In genomic region chr16:95196622-95197021, GRCm38 (mm10) we compare ENCODE assay signal across 9 mouse cellular contexts.
DNase-seq lines count a peak whose midpoint lies in the region; ATAC-seq and TF ChIP-seq lines count a peak whose summit lies in the region.
"Had no signal": no experiment of that assay in that cellular context is flagged by ENCODE, and none has a peak within 500 bp of the region (broad histone marks: within the 10 kb centered on the region; RNA-seq: fewer than 3 reads in every experiment).

No protein-coding gene starts in this region.

- TF ChIP-seq POLR2A in testis, adult 2 months (IDR thresholded peaks at IDR 0.05; ENCODE audit: control insufficient read depth, low read depth, low read length) = no peak

- no peak overlapping the region for H3K4me2 ChIP-seq in forebrain, embryonic 14.5 days (ENCODE audit: low read length)
- H3K4me2 ChIP-seq in forebrain, embryonic 16.5 days (ENCODE audit: low read length) = no peak overlapping the region
- H3K4me2 ChIP-seq: lung, embryonic 15.5 days had no signal

- ATAC-seq in forebrain, embryonic 14.5 days = no peak
- no peak for ATAC-seq in forebrain, embryonic 16.5 days
- peak; percentile 50 for ATAC-seq in activated CD4-positive, CD25-positive, alpha-beta regulatory T cell, adult 4 months

- no peak overlapping the region for H3K27ac ChIP-seq in forebrain, embryonic 14.5 days (ENCODE audit: low read depth, low read length)
- no peak overlapping the region for H3K27ac ChIP-seq in forebrain, embryonic 16.5 days (ENCODE audit: low read length)
- H3K27ac ChIP-seq in testis, adult 2 months (ENCODE audit: control insufficient read depth, insufficient read depth, low read depth, low read length) = no peak overlapping the region
- H3K27ac ChIP-seq: lung, embryonic 15.5 days had no signal

- TF ChIP-seq CTCF in testis, adult 2 months (IDR thresholded peaks at IDR 0.05; ENCODE audit: control insufficient read depth, insufficient read depth, insufficient replicate concordance, low read depth, low read length) = peak; percentile 71; the same call in 1 of the 2 replicates

- H3K9me3 ChIP-seq in forebrain, embryonic 14.5 days (replicated peaks; ENCODE audit: control insufficient read depth, low read length) = no peaks in the 10 kb centered on the region
- H3K9me3 ChIP-seq in forebrain, embryonic 16.5 days (ENCODE audit: control insufficient read depth, low read length) = no peaks in the 10 kb centered on the region
- H3K9me3 ChIP-seq: lung, embryonic 15.5 days had no signal

- peak; percentile 71 for DNase-seq in forebrain, embryonic 14.5 days (ENCODE audit: low spot score)
- DNase-seq in cerebellum, postnatal 4 days (ENCODE audit: low spot score in 2 of 2) = peak; percentile 38 to 58
- peak; percentile 84 to 90 for DNase-seq in heart, postnatal 14 days
- DNase-seq in left cerebral cortex, adult 18-20 months (ENCODE audit: low spot score in 2 of 2) = peak; percentile 57 to 89
- DNase-seq in natural killer cell, adult 2 months (ENCODE audit: low spot score in 2 of 2) = peak; percentile 36 to 51

- no peaks in the 10 kb centered on the region for H3K36me3 ChIP-seq in forebrain, embryonic 14.5 days (ENCODE audit: control insufficient read depth, insufficient read depth, low read length)
- H3K36me3 ChIP-seq in forebrain, embryonic 16.5 days (ENCODE audit: control insufficient read depth, insufficient read depth) = no peaks in the 10 kb centered on the region
- no peaks in the 10 kb centered on the region for H3K36me3 ChIP-seq in testis, adult 2 months (ENCODE audit: control insufficient read depth, insufficient read depth, low read length)
- H3K36me3 ChIP-seq: lung, embryonic 15.5 days had no signal

- intact Hi-C loops in heart, postnatal 14 days (cut with DNase I) = loop anchor here (1.0 to 10.0 kb wide), 5 partner anchors 145 to 768 kb away; no protein-coding TSS in a partner anchor

- WGBS in forebrain, embryonic 14.5 days = 0% methylated on average over 1 of the region's 1 CpGs
- 0% methylated on average over 1 of the region's 1 CpGs for WGBS in forebrain, embryonic 16.5 days

- no peak overlapping the region for H3K4me3 ChIP-seq in forebrain, embryonic 14.5 days (ENCODE audit: low read depth, low read length)
- no peak overlapping the region for H3K4me3 ChIP-seq in forebrain, embryonic 16.5 days (replicated peaks; ENCODE audit: low read length)
- no peak overlapping the region for H3K4me3 ChIP-seq in testis, adult 2 months (ENCODE audit: control insufficient read depth, low read depth, low read length)
- H3K4me3 ChIP-seq: lung, embryonic 15.5 days had no signal

- no peak overlapping the region for H3K9ac ChIP-seq in forebrain, embryonic 14.5 days (ENCODE audit: low read length)
- no peak overlapping the region for H3K9ac ChIP-seq in forebrain, embryonic 16.5 days (replicated peaks; ENCODE audit: low read depth, low read length)
- H3K9ac ChIP-seq: lung, embryonic 15.5 days had no signal

- H3K4me1 ChIP-seq in forebrain, embryonic 14.5 days (ENCODE audit: control insufficient read depth, insufficient read depth, low read length) = no peaks in the 10 kb centered on the region
- H3K4me1 ChIP-seq in forebrain, embryonic 16.5 days (replicated peaks; ENCODE audit: control insufficient read depth, insufficient read depth, low read length) = no peaks in the 10 kb centered on the region
- H3K4me1 ChIP-seq in testis, adult 2 months (ENCODE audit: control insufficient read depth, insufficient read depth, low read length) = no peaks in the 10 kb centered on the region
- H3K4me1 ChIP-seq: lung, embryonic 15.5 days had no signal

- no peaks in the 10 kb centered on the region for H3K27me3 ChIP-seq in forebrain, embryonic 14.5 days (replicated peaks; ENCODE audit: control insufficient read depth, insufficient read depth, low read length)
- H3K27me3 ChIP-seq in forebrain, embryonic 16.5 days (replicated peaks; ENCODE audit: control insufficient read depth, insufficient read depth, low read length) = no peaks in the 10 kb centered on the region
- H3K27me3 ChIP-seq in testis, adult 2 months (ENCODE audit: control insufficient read depth, insufficient read depth, low read length) = no peaks in the 10 kb centered on the region
